Mouse (Mus musculus): ENCODE data around the gene Zfp366. TPM values are rescaled to one million over a fixed set of nuclear protein-coding genes. Genes with fewer than 3 reads are reported as not detected.
A peak's percentile ranks its signal among the peaks of the same experiment; 100 is the strongest.

The Zfp366 gene
- total and polyA plus RNA-seq, 2 experiments from 2014 or later, result 0.82 to 5.6 TPM

GRCm38 (mm10) chr13:99227456-99228250 lies 43.0 kb downstream of the Zfp366 start:
- H3K27ac ChIP-seq (ENCODE audit: low read depth), result peak overlapping the region; percentile 53; the same call in 1 of the 2 replicates
- no peak overlapping the region for H3K4me3 ChIP-seq (ENCODE audit: low read depth, low read length)
- no peaks in the 10 kb centered on the region for H3K9me3 ChIP-seq (replicated peaks; ENCODE audit: control insufficient read depth, low read length)
- no peak overlapping the region for H3K4me2 ChIP-seq (ENCODE audit: low read depth, low read length)
- WGBS, result 46% methylated on average over 16 of the region's 16 CpGs
- no peaks in the 10 kb centered on the region for H3K36me3 ChIP-seq (replicated peaks; ENCODE audit: control insufficient read depth, insufficient read depth, low read length)
- peaks cover 48% of the 10 kb centered on the region for H3K4me1 ChIP-seq (ENCODE audit: control insufficient read depth, insufficient read depth)
- H3K9ac ChIP-seq (replicated peaks; ENCODE audit: low read depth, low read length), result no peak overlapping the region
- no peak for ATAC-seq (ENCODE audit: insufficient read depth, low read depth)
- no peaks in the 10 kb centered on the region for H3K27me3 ChIP-seq (ENCODE audit: control insufficient read depth, insufficient read depth, low read length)
- no peak for TF ChIP-seq CTCF (IDR thresholded peaks at IDR 0.05; ENCODE audit: low read depth)
- no peak for TF ChIP-seq EP300 (IDR thresholded peaks at IDR 0.05; ENCODE audit: low read depth)
- DNase-seq (ENCODE audit: low spot score), result no peak

GRCm38 (mm10) chr13:99228821-99229570 lies 44.4 kb downstream of the Zfp366 start:
- DNase-seq (ENCODE audit: low spot score) (no peak), ATAC-seq (ENCODE audit: insufficient read depth, low read depth) (no peak)
- Histone ChIP-seq H3K4me3 (ENCODE audit: low read depth, low read length) (no peak overlapping the region), H3K36me3 (replicated peaks; ENCODE audit: control insufficient read depth, insufficient read depth, low read length) (no peaks in the 10 kb centered on the region), H3K27me3 (ENCODE audit: control insufficient read depth, insufficient read depth, low read length) (no peaks in the 10 kb centered on the region), H3K4me1 (ENCODE audit: control insufficient read depth, insufficient read depth) (peaks cover 54% of the 10 kb centered on the region), H3K9ac (replicated peaks; ENCODE audit: low read depth, low read length) (no peak overlapping the region), H3K9me3 (replicated peaks; ENCODE audit: control insufficient read depth, low read length) (no peaks in the 10 kb centered on the region), H3K27ac (ENCODE audit: low read depth) (peak overlapping the region; percentile 76), H3K4me2 (ENCODE audit: low read depth, low read length) (no peak overlapping the region)
- WGBS, result 94% methylated on average over 35 of the region's 35 CpGs
- TF ChIP-seq EP300 (IDR thresholded peaks at IDR 0.05; ENCODE audit: low read depth), result no peak
- no peak for TF ChIP-seq CTCF (IDR thresholded peaks at IDR 0.05; ENCODE audit: low read depth)

GRCm38 (mm10) chr13:99229641-99230494 lies 45.2 kb downstream of the Zfp366 start:
- H3K36me3 ChIP-seq (replicated peaks; ENCODE audit: control insufficient read depth, insufficient read depth, low read length), result no peaks in the 10 kb centered on the region

GRCm38 (mm10) chr13:99230495-99230868 lies 45.9 kb downstream of the Zfp366 start:
- H3K27me3 ChIP-seq (ENCODE audit: control insufficient read depth, insufficient read depth, low read length), result no peaks in the 10 kb centered on the region
- no peaks in the 10 kb centered on the region for H3K9me3 ChIP-seq (replicated peaks; ENCODE audit: control insufficient read depth, low read length)
- no peak overlapping the region for H3K9ac ChIP-seq (replicated peaks; ENCODE audit: low read depth, low read length)
- no peak overlapping the region for H3K4me2 ChIP-seq (ENCODE audit: low read depth, low read length)
- H3K36me3 ChIP-seq (replicated peaks; ENCODE audit: control insufficient read depth, insufficient read depth, low read length), result no peaks in the 10 kb centered on the region
- DNase-seq (ENCODE audit: low spot score), result peak; percentile 55
- peaks cover 45% of the 10 kb centered on the region for H3K4me1 ChIP-seq (ENCODE audit: control insufficient read depth, insufficient read depth)
- 41% methylated on average over 3 of the region's 3 CpGs for WGBS
- no peak overlapping the region for H3K4me3 ChIP-seq (ENCODE audit: low read depth, low read length)
- peak overlapping the region; percentile 76 for H3K27ac ChIP-seq (ENCODE audit: low read depth)
- no peak for TF ChIP-seq CTCF (IDR thresholded peaks at IDR 0.05; ENCODE audit: low read depth)
- peak; percentile 42 for TF ChIP-seq EP300 (IDR thresholded peaks at IDR 0.05; ENCODE audit: low read depth)
- 0 out of 2 replicates have a peak, but pooled peaks have one; percentile 24 for ATAC-seq (ENCODE audit: insufficient read depth, low read depth)

More at GRCm38 (mm10) chr13:99229641-99230494, 45.2 kb downstream of the Zfp366 start:
- TF ChIP-seq EP300 (IDR thresholded peaks at IDR 0.05; ENCODE audit: low read depth) (peak; percentile 33; the same call in 1 of the 2 replicates), CTCF (IDR thresholded peaks at IDR 0.05; ENCODE audit: low read depth) (no peak)
- 60% methylated on average over 9 of the region's 9 CpGs for WGBS
- ATAC-seq (ENCODE audit: insufficient read depth, low read depth), result 0 out of 2 replicates have a peak, but pooled peaks have one; percentile 42
- no peak overlapping the region for H3K4me2 ChIP-seq (ENCODE audit: low read depth, low read length)
- no peak for DNase-seq (ENCODE audit: low spot score)
- H3K9ac ChIP-seq (replicated peaks; ENCODE audit: low read depth, low read length), result no peak overlapping the region
- H3K27ac ChIP-seq (ENCODE audit: low read depth), result peak overlapping the region; percentile 76
- H3K27me3 ChIP-seq (ENCODE audit: control insufficient read depth, insufficient read depth, low read length), result no peaks in the 10 kb centered on the region
- H3K9me3 ChIP-seq (replicated peaks; ENCODE audit: control insufficient read depth, low read length), result no peaks in the 10 kb centered on the region
- peaks cover 51% of the 10 kb centered on the region for H3K4me1 ChIP-seq (ENCODE audit: control insufficient read depth, insufficient read depth)
- no peak overlapping the region for H3K4me3 ChIP-seq (ENCODE audit: low read depth, low read length)

GRCm38 (mm10) chr13:99233333-99233732 lies 48.7 kb downstream of the Zfp366 start:
- DNase-seq (ENCODE audit: low spot score), result no peak
- TF ChIP-seq CTCF (IDR thresholded peaks at IDR 0.05; ENCODE audit: low read depth) (no peak), EP300 (IDR thresholded peaks at IDR 0.05; ENCODE audit: low read depth) (no peak)
- WGBS, result 76% methylated on average over 3 of the region's 3 CpGs

More at GRCm38 (mm10) chr13:99233333-99233732, 48.7 kb downstream of the Zfp366 start:
- Histone ChIP-seq H3K4me1 (ENCODE audit: control insufficient read depth, insufficient read depth) (peaks cover 39% of the 10 kb centered on the region), H3K36me3 (replicated peaks; ENCODE audit: control insufficient read depth, insufficient read depth, low read length) (no peaks in the 10 kb centered on the region), H3K27ac (ENCODE audit: low read depth) (peak overlapping the region; percentile 51), H3K4me2 (ENCODE audit: low read depth, low read length) (no peak overlapping the region), H3K9ac (replicated peaks; ENCODE audit: low read depth, low read length) (no peak overlapping the region), H3K27me3 (ENCODE audit: control insufficient read depth, insufficient read depth, low read length) (no peaks in the 10 kb centered on the region), H3K4me3 (ENCODE audit: low read depth, low read length) (no peak overlapping the region), H3K9me3 (replicated peaks; ENCODE audit: control insufficient read depth, low read length) (no peaks in the 10 kb centered on the region)
- no peak for ATAC-seq (ENCODE audit: insufficient read depth, low read depth)
